Mouse (Mus musculus) neural tube, embryonic 13.5 days (tissue): Measurements from ENCODE around the gene Rnf225. TPM values are rescaled to one million over a fixed set of nuclear protein-coding genes. Genes with fewer than 3 reads are reported as not detected.
A peak's percentile ranks its signal among the peaks of the same experiment; 100 is the strongest.
"Not testable (repeated sequence)": the region's sequence is repeated elsewhere in the genome, so short reads cannot be mapped to it uniquely, and the experiment has no call there.

ENCODE experiments used
- ATAC-seq: fragments of 200-750 bp; cut with Nextera tagmentation; 2 replicates; pipeline ENCODE4 v1.8.0; 2017; ENCODE audit warnings: low read depth, mild to moderate bottlenecking, moderate TSS enrichment, moderate library complexity
- H3K27ac ChIP-seq: fragments of 300-500 bp; sonication (generic); replicated peaks from 2 replicates; pipeline ENCODE4 v1.5.1; 2015; ENCODE audit warnings: moderate library complexity, mild to moderate bottlenecking, inconsistent platforms
- H3K27me3 ChIP-seq: fragments of 300-500 bp; sonication (generic); 2 replicates; pipeline ENCODE4 v1.6.1; 2015; ENCODE audit warnings: mild to moderate bottlenecking, inconsistent platforms
- H3K36me3 ChIP-seq: fragments of 300-500 bp; sonication (generic); 2 replicates; pipeline ENCODE4 v1.6.1; 2015; ENCODE audit warnings: mild to moderate bottlenecking, inconsistent platforms
- H3K4me1 ChIP-seq: fragments of 300-500 bp; sonication (generic); replicated peaks from 2 replicates; pipeline ENCODE4 v1.6.1; 2015; ENCODE audit warnings: inconsistent platforms
- H3K4me2 ChIP-seq: fragments of 300-500 bp; sonication (generic); 2 replicates; pipeline ENCODE4 v1.6.1; 2015; ENCODE audit warnings: inconsistent platforms, mild to moderate bottlenecking, moderate library complexity
- H3K4me3 ChIP-seq: fragments of 300-500 bp; sonication (generic); 2 replicates; pipeline ENCODE4 v1.5.1; 2015; ENCODE audit warnings: mild to moderate bottlenecking, inconsistent platforms
- H3K9ac ChIP-seq: fragments of 300-500 bp; sonication (generic); 2 replicates; pipeline ENCODE4 v1.6.1; 2015; ENCODE audit warnings: moderate library complexity, mild to moderate bottlenecking, inconsistent platforms
- H3K9me3 ChIP-seq: fragments of 300-500 bp; sonication (generic); 2 replicates; pipeline ENCODE4 v1.6.1; 2016; ENCODE audit warnings: inconsistent platforms
- WGBS: fragments of 180-500 bp; shearing (Covaris S2); methylation state at CpG from one replicate; pipeline ENCODE4 v1.1.7; 2015; 5-methylcytosine and 5-hydroxymethylcytosine counted together
- polyA plus RNA-seq: library from polyadenylated mRNA; unstranded; fragments of >200 nt; fragmentation: Nextera tagmentation; extraction: Ambion mirVana; gene quantifications from 2 replicates; pipeline ENCODE4 v1.2.1, GENCODE M21; 2015

The Rnf225 gene
- polyA plus RNA-seq, 1 experiment from 2014 or later: 0.45 TPM

DNA sequence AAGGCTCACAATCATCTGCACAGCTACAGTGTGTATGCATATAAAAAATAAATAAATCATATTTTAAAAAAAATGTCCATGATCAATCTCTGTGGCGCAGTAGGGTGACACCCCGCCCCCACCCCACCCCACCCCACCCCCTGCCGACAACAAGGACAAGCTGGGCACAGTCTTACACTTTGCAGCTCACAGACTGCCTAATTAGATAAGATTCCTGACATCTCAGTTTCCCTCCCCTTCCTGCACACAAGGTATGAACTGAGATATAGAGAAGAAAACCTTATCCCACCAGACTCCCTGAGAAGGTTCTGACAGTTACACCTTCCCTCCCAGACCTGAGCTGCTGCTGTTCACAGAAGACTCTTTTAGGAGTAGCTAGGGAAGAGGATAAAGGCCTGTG, 7.6 kb downstream of the Rnf225 start:
- H3K27ac ChIP-seq: no peak overlapping the region
- H3K9me3 ChIP-seq: no peaks in the 10 kb centered on the region
- no peak overlapping the region for H3K9ac ChIP-seq
- H3K36me3 ChIP-seq: no peaks in the 10 kb centered on the region
- WGBS: 77% methylated on average over 3 of the region's 3 CpGs
- no peak overlapping the region for H3K4me3 ChIP-seq
- H3K4me2 ChIP-seq: no peak overlapping the region
- no peaks in the 10 kb centered on the region for H3K27me3 ChIP-seq
- no peaks in the 10 kb centered on the region for H3K4me1 ChIP-seq
- ATAC-seq: no peak

DNA sequence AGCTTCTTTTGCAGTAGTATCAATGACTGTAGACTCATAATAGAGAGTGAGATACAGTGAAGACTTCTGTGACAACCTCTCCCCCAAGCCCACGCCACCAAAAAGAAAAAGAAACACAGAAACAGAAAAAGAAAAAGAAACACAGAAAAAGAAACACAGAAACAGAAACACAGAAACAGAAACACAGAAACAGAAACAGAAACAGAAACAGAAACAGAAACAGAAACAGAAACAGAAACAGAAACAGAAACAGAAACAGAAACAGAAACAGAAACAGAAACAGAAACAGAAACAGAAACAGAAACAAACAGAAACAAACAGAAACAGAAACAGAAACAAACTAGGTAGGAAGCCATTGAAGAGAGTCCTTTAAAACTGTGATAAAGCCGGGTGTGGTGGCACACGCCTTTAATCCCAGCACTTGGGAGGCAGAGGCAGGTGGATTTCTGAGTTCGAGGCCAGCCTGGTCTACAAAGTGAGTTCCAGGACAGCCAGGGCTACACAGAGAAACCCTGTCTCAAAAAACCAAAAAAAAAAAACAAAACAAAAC, 10.1 kb downstream of the Rnf225 start:
- H3K4me2 ChIP-seq, ATAC-seq, H3K9me3 ChIP-seq, H3K4me3 ChIP-seq, H3K4me1 ChIP-seq, H3K9ac ChIP-seq, H3K36me3 ChIP-seq, H3K27me3 ChIP-seq, H3K27ac ChIP-seq: not testable (repeated sequence)
- WGBS: 90% methylated on average over 4 of the region's 4 CpGs

DNA sequence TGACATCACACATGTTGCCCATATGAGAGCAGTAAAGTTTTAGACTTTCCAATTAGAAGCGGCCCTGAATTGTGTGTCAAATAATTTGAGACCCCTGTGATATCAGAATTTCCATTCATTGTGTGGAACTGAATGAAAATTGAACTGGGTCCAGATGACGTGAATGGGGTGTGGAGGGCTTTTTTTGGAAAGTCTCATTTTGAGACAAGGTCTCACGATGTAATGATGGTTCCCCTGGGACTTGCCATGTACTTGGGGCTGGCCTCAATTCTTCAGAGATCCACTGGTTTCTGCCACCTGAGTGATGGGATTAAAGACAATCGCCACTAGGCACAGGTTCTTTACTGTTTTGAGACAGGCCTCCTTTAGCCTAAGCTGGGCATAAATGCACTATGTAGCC, 13.4 kb downstream of the Rnf225 start:
- Histone ChIP-seq H3K27me3 (no peaks in the 10 kb centered on the region), H3K4me1 (no peaks in the 10 kb centered on the region), H3K4me3 (no peak overlapping the region), H3K9ac (no peak overlapping the region), H3K9me3 (no peaks in the 10 kb centered on the region), H3K4me2 (no peak overlapping the region), H3K36me3 (no peaks in the 10 kb centered on the region), H3K27ac (no peak overlapping the region)
- no peak for ATAC-seq
- 85% methylated on average over 4 of the region's 4 CpGs for WGBS

DNA sequence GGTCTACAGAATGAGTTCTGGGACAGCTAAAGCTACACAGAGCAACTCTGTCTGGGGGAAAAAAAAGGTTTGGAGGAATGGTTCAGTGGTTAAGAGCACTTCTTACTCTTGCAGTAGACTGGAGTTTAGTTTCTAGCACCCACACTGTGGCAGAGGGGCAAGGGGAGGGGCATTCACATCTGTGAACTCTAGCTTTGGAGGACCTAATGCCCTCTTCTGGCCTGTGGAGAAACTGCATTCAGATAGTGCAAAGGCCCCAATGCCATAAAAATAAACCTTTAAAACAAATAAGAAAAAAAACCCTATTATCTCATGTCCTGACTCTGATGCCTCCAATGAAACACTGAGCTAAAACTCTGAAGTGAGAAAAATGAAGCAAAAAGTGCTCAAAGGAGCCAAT, 16.3 kb downstream of the Rnf225 start:
- Histone ChIP-seq H3K36me3 (no peaks in the 10 kb centered on the region), H3K9ac (no peak overlapping the region), H3K4me2 (no peak overlapping the region), H3K27me3 (no peaks in the 10 kb centered on the region), H3K4me1 (no peaks in the 10 kb centered on the region), H3K4me3 (no peak overlapping the region), H3K27ac (no peak overlapping the region), H3K9me3 (no peaks in the 10 kb centered on the region)
- no peak for ATAC-seq

DNA sequence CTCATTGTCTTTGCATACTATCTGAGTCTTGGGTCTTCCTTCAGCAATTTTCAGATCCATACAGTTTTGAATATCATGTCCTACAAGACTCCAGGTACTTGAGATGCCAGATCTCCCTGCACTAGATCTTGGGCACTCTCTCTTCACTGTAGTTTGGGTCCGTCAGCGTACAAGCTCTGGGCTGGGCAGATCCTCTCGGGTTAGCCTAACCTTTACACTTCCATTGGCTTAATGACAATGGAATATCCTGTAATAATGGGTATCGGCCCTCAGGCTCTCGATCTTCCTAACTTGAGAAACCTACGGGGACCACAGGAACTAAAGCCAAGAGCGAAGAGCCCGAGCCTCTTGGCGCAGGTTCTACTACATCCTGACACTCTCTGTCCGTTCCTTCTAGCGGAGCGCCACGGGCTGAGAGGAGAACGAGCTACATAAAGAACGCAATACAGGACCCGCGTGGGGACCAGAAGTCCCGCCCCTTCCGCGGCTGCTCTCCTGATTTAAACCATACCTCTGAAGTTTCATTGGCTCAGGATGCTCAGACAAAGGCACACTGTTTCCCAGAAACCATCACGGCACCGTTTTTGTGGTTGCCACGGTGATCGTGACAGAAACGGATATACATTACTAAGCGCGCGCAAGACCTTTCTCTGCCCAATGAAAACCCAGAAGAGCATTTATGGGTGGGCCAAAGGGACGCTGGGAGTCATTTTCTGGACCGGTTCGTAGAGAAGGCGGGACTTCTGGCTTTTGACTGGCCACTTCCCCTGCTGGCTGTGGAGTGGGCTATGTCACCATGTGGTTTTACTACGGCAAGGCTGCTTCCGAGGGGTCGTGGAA, 22.0 kb downstream of the Rnf225 start:
- peak overlapping the region; percentile 92 for H3K27ac ChIP-seq
- H3K9me3 ChIP-seq: no peaks in the 10 kb centered on the region
- peak overlapping the region; percentile 83 for H3K4me2 ChIP-seq
- WGBS: 8% methylated on average over 35 of the region's 35 CpGs
- peak overlapping the region; percentile 46 for H3K4me3 ChIP-seq
- H3K36me3 ChIP-seq: no peaks in the 10 kb centered on the region
- H3K4me1 ChIP-seq: peaks cover 13% of the 10 kb centered on the region
- peak overlapping the region; percentile 75 for H3K9ac ChIP-seq
- peak; percentile 98 for ATAC-seq
- H3K27me3 ChIP-seq: no peaks in the 10 kb centered on the region

DNA sequence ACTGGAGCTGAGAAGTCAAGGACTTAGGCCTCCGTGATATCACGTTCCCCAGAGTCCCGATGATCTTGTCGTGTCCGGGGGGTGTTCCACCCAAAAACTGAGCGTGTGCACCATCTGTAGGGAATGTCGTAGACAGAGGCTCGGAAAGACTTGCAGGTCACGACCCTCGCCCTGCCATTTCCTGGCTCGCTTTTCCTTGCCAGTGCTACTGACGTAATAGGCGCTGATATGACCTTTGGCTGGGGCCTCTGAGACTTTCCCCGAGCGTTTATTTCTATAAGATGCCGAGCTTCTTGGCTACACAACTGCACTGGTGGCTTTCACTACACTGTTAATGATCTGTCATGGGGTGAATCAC, 22.6 kb downstream of the Rnf225 start:
- H3K9ac ChIP-seq: peak overlapping the region; percentile 70
- WGBS: 10% methylated on average over 16 of the region's 16 CpGs
- peak overlapping the region; percentile 46 for H3K4me3 ChIP-seq
- peaks cover 13% of the 10 kb centered on the region for H3K4me1 ChIP-seq
- no peaks in the 10 kb centered on the region for H3K36me3 ChIP-seq
- peak; percentile 23 for ATAC-seq
- H3K4me2 ChIP-seq: peak overlapping the region; percentile 83
- peak overlapping the region; percentile 92 for H3K27ac ChIP-seq
- no peaks in the 10 kb centered on the region for H3K27me3 ChIP-seq
- H3K9me3 ChIP-seq: no peaks in the 10 kb centered on the region

DNA sequence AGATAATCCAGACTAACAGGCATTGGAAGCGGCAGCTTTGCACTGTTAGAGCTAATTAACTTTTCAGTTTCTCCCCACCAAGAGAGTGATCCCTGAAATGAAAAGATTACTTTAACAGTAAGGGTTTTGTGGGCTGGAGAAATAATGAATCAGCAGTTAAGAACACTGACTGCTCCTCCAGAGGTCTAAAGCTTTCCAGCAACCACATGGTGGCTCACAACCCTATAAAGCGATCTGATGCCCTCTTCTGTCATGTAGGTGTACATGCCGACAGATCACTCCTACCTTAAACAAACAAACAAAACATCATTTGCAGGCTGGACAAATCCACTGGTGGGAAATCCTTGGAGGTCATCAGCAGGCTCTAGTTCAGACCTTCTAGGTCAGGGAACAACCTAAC, 27.7 kb downstream of the Rnf225 start:
- Histone ChIP-seq H3K9me3 (no peaks in the 10 kb centered on the region), H3K9ac (no peak overlapping the region), H3K27ac (no peak overlapping the region), H3K36me3 (no peaks in the 10 kb centered on the region), H3K4me3 (no peak overlapping the region), H3K4me1 (peaks cover 6% of the 10 kb centered on the region), H3K27me3 (no peaks in the 10 kb centered on the region), H3K4me2 (no peak overlapping the region)
- WGBS: 60% methylated on average over 3 of the region's 3 CpGs
- ATAC-seq: no peak

DNA sequence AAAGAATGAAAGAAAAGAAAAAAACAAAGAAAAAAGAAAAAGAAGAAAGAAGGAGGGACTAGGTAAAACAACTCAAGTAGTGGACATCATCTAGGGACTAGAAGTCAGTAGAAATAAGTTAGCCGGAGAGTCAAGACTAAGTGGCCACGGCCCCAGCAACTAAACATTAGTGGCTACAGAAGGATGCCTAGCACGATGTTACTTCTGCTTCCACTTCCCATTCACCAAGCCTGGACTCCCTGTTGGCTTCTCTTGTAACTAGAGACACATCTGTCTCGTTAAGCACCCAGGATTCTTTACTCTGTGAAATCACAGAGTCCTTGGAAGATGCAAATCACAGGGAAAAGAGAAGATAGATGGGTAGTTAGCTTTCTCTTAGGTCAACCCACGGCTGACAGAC, 30.3 kb downstream of the Rnf225 start:
- H3K9ac ChIP-seq: no peak overlapping the region
- H3K36me3 ChIP-seq: no peaks in the 10 kb centered on the region
- H3K4me1 ChIP-seq: peaks cover 4% of the 10 kb centered on the region; the same call in 1 of the 2 replicates
- no peak for ATAC-seq
- 74% methylated on average over 5 of the region's 5 CpGs for WGBS
- no peaks in the 10 kb centered on the region for H3K9me3 ChIP-seq
- no peak overlapping the region for H3K27ac ChIP-seq
- H3K4me3 ChIP-seq: no peak overlapping the region
- no peaks in the 10 kb centered on the region for H3K27me3 ChIP-seq
- no peak overlapping the region for H3K4me2 ChIP-seq

DNA sequence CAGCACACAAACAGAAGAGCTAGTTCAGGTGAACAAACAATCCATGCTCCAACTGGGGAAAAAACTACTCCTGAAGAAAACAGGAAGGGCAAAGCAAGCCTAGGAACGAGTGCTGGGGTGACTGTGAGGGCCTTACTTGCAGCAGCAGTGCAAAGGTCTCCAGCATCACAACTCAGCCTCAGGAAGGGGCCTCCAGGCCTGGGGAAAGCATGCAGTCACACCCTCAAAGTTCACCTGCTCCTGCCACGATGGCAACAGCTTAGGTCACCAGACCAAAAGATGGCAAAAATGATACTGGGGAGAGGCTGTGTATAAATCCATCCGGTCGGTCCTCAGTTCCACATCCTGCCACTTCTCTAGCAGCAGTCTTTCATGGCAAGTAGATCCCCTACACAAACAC, 31.7 kb downstream of the Rnf225 start:
- Histone ChIP-seq H3K9me3 (no peaks in the 10 kb centered on the region), H3K27ac (no peak overlapping the region), H3K4me1 (peaks cover 4% of the 10 kb centered on the region; the same call in 1 of the 2 replicates), H3K36me3 (no peaks in the 10 kb centered on the region), H3K27me3 (no peaks in the 10 kb centered on the region), H3K9ac (no peak overlapping the region), H3K4me2 (no peak overlapping the region), H3K4me3 (no peak overlapping the region)
- no peak for ATAC-seq
- 82% methylated on average over 4 of the region's 4 CpGs for WGBS

DNA sequence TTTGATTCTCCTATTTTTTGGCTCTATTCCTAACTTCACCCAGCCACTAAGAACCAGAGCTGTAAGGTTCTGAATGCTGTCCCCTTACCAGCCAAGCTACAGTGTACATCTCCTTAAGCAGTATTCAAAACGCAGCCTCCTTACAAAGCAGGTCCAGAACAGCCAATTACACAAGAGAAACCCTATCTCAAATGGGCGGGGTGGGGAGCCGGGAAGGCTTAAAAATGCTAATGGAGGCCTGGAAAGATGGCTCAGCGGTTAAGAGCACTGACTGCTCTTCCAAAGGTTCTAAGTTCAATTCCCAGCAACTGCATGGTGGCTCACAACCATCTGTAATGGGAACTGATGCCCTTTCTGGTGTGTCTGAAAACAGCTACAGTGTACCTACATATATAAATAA, 32.5 kb downstream of the Rnf225 start:
- Histone ChIP-seq H3K27ac (no peak overlapping the region), H3K4me3 (no peak overlapping the region), H3K9ac (no peak overlapping the region), H3K36me3 (no peaks in the 10 kb centered on the region), H3K4me1 (peaks cover 7% of the 10 kb centered on the region), H3K9me3 (no peaks in the 10 kb centered on the region), H3K27me3 (no peaks in the 10 kb centered on the region), H3K4me2 (no peak overlapping the region)
- ATAC-seq: no peak
- WGBS: 22% methylated on average over 4 of the region's 4 CpGs

DNA sequence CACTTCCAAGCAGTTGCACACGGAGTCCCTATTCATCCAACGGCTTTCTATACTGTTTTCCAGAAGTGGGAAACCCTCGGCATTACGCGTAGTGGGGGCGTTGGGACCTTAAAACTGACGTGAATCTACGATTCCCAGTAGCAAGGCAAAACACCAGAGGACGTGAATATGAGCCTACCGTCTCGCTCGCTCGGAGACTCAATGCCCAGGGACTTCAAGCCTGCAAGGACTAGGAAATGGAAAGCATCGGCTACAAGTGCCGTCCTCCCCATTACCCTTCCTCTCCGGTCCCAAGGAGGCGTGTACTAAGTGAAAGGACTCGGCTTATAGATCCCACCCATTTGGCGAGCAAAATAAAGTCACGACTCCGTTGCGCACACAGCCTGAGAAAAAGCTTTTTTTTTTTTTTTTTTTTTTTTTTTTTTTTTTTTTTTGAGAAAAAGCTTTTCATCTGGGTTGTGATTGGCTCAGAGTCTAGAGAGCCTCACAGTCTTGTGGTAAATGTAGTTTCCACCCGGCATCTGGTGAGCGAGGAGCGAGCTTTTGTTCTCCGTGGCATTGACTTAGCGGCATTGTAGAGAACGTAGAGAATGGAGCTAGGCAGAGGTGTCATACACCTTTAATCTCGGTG, 34.4 kb downstream of the Rnf225 start:
- Histone ChIP-seq H3K27ac (peak overlapping the region; percentile 76), H3K4me1 (peaks cover 16% of the 10 kb centered on the region), H3K4me2 (peak overlapping the region; percentile 59), H3K27me3 (no peaks in the 10 kb centered on the region), H3K9ac (peak overlapping the region; percentile 68), H3K36me3 (no peaks in the 10 kb centered on the region), H3K9me3 (no peaks in the 10 kb centered on the region), H3K4me3 (peak overlapping the region; percentile 45)
- peak; percentile 74 for ATAC-seq
- WGBS: 3% methylated on average over 29 of the region's 29 CpGs

DNA sequence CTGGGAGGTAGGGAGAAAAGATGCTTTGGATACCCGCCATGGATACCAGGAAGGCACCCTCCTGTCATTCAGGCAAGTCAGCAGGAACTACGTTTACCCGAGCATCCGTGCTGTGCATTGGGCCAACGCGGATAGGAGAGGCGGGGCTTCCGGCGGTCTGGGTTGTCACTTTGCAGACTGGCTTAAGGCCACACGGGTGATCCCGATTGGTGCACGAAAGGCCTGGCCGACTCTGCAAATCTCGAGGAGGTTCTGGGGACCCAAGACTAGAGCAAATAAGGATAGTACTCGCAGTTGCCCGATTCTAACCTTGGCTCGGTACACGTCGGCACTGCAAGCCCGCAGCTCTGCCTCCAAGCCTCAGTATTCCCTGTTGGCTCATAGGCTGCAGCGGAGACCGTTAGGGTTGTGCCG, 38.5 kb downstream of the Rnf225 start, which contains the start of gene Zfp324:
Gene Zfp324 (plus strand): TSS at position 161 of the 414 bp plus-strand sequence.
- H3K4me3 ChIP-seq: peak within 1 kb of the TSS; percentile 84
- H3K4me2 ChIP-seq: peak within 1 kb of the TSS; percentile 94
- H3K9me3 ChIP-seq: no peaks in the 10 kb centered on the region
- ATAC-seq: peak; percentile 91
- peak within 1 kb of the TSS; percentile 94 for H3K9ac ChIP-seq
- peaks cover 22% of the 10 kb centered on the region for H3K36me3 ChIP-seq
- peaks cover 34% of the 10 kb centered on the region for H3K4me1 ChIP-seq
- under 1% methylated on average over 23 of the region's 23 CpGs for WGBS
- H3K27me3 ChIP-seq: no peaks in the 10 kb centered on the region
- peak within 1 kb of the TSS; percentile 93 for H3K27ac ChIP-seq
